Mouse (Mus musculus): Measurements from ENCODE around the gene Rbpj. TPM values are rescaled to one million over a fixed set of nuclear protein-coding genes. Genes with fewer than 3 reads are reported as not detected.
A peak's percentile ranks its signal among the peaks of the same experiment; 100 is the strongest.

Gene Rbpj
- polyA plus RNA-seq, 1 experiment from 2014 or later = 26.5 TPM

- Histone ChIP-seq H3K9ac (ENCODE audit: low read depth, low read length) (no peak overlapping the region), H3K4me1 (ENCODE audit: control insufficient read depth, insufficient read depth, low read length) (no peaks in the 10 kb centered on the region), H3K4me3 (ENCODE audit: low read depth, low read length) (no peak overlapping the region), H3K9me3 (replicated peaks; ENCODE audit: control insufficient read depth, low read length, poor library complexity, severe bottlenecking) (no peaks in the 10 kb centered on the region), H3K27ac (ENCODE audit: low read length) (no peak overlapping the region), H3K36me3 (ENCODE audit: control insufficient read depth, insufficient read depth, low read length) (0 out of 2 replicates have a peak, but pooled peaks cover 3% of the 10 kb centered on the region), H3K27me3 (ENCODE audit: control insufficient read depth, insufficient read depth, low read depth, low read length) (no peaks in the 10 kb centered on the region), H3K4me2 (ENCODE audit: low read length) (no peak overlapping the region)
- no peak for ATAC-seq
- WGBS = 84% methylated on average over 3 of the region's 3 CpGs
Observed at GRCm38 (mm10) chr5:53638647-53639046, 172.7 kb downstream of the Rbpj start.

- H3K4me3 ChIP-seq (ENCODE audit: low read depth, low read length) = no peak overlapping the region
- no peaks in the 10 kb centered on the region for H3K9me3 ChIP-seq (replicated peaks; ENCODE audit: control insufficient read depth, low read length, poor library complexity, severe bottlenecking)
- H3K27me3 ChIP-seq (ENCODE audit: control insufficient read depth, insufficient read depth, low read depth, low read length) = no peaks in the 10 kb centered on the region
- ATAC-seq = no peak
- H3K4me2 ChIP-seq (ENCODE audit: low read length) = no peak overlapping the region
- 98% methylated on average over 4 of the region's 9 CpGs for WGBS
- 0 out of 2 replicates have a peak, but pooled peaks cover 3% of the 10 kb centered on the region for H3K36me3 ChIP-seq (ENCODE audit: control insufficient read depth, insufficient read depth, low read length)
- H3K9ac ChIP-seq (ENCODE audit: low read depth, low read length) = no peak overlapping the region
- H3K27ac ChIP-seq (ENCODE audit: low read length) = no peak overlapping the region
- H3K4me1 ChIP-seq (ENCODE audit: control insufficient read depth, insufficient read depth, low read length) = no peaks in the 10 kb centered on the region
Observed at GRCm38 (mm10) chr5:53646669-53647068, 180.7 kb downstream of the Rbpj start.

DNA sequence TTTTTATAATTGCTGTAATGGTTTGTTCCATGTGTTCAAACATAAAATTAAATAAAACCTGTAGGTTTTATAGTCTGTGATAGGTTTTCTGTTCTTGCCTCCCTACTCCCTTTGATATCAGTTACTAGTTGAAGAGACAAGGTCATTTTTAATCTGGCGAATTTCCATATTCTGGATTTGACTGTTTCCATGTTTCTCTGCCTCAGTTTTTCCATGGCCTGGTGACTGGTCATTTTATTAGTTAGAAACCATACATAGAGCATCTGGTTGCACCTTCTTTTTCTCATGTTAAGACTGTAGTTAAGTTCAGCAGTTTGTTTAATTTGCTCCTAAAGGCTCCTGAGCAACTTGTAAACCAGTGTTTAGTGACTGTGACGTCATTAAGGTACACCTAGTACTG lies 181.4 kb downstream of the Rbpj start:
- Histone ChIP-seq H3K4me3 (ENCODE audit: low read depth, low read length) (no peak overlapping the region), H3K27ac (ENCODE audit: low read length) (no peak overlapping the region), H3K4me1 (ENCODE audit: control insufficient read depth, insufficient read depth, low read length) (no peaks in the 10 kb centered on the region), H3K9me3 (replicated peaks; ENCODE audit: control insufficient read depth, low read length, poor library complexity, severe bottlenecking) (no peaks in the 10 kb centered on the region), H3K4me2 (ENCODE audit: low read length) (no peak overlapping the region), H3K9ac (ENCODE audit: low read depth, low read length) (no peak overlapping the region), H3K36me3 (ENCODE audit: control insufficient read depth, insufficient read depth, low read length) (0 out of 2 replicates have a peak, but pooled peaks cover 3% of the 10 kb centered on the region), H3K27me3 (ENCODE audit: control insufficient read depth, insufficient read depth, low read depth, low read length) (no peaks in the 10 kb centered on the region)
- WGBS = 95% methylated on average over 2 of the region's 2 CpGs
- no peak for ATAC-seq

DNA sequence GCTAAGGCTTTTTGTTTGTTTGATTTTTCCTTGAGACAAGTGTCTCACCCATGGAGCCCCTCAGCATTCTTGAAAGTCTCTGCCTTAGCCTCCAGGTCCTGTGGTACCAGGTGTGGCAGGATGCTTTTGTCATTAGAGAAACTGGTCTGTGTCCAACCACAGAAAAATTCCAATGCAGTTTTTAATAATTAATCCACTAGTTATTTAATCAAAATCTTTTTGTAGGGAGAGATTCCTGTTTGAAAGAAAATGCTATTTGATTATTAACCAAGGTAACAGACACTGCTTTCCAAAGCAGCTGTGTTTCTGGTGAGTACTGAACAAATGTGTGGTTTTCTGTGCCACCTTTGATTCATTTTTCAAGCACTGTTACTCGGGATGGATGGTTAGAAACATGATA lies 190.6 kb downstream of the Rbpj start:
- ATAC-seq = no peak
- Histone ChIP-seq H3K27me3 (ENCODE audit: control insufficient read depth, insufficient read depth, low read depth, low read length) (no peaks in the 10 kb centered on the region), H3K36me3 (ENCODE audit: control insufficient read depth, insufficient read depth, low read length) (0 out of 2 replicates have a peak, but pooled peaks cover 2% of the 10 kb centered on the region), H3K9ac (ENCODE audit: low read depth, low read length) (no peak overlapping the region), H3K4me1 (ENCODE audit: control insufficient read depth, insufficient read depth, low read length) (no peaks in the 10 kb centered on the region), H3K9me3 (replicated peaks; ENCODE audit: control insufficient read depth, low read length, poor library complexity, severe bottlenecking) (no peaks in the 10 kb centered on the region), H3K27ac (ENCODE audit: low read length) (no peak overlapping the region), H3K4me2 (ENCODE audit: low read length) (no peak overlapping the region), H3K4me3 (ENCODE audit: low read depth, low read length) (no peak overlapping the region)
- 32% methylated on average over 1 of the region's 1 CpGs for WGBS

DNA sequence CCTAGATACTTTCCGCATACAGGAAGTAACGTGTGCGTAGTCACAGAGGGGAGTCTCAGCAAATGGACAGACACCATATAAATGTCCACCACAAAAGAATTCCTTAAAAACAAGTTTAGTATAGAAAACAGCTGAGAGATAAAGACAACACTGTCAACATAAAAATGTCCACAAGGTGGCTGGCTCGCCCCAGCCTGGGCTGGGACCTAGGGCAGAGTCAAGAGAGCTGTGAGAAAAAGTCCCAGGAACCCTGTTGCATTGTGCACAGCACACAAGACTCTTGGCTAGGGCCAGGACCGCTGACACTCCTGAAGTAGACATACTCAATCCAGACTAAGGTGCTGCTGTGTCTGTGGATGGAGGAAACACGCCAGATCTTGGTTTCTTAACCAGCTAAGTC lies 192.0 kb downstream of the Rbpj start:
- peak; percentile 76; the same call in 1 of the 2 replicates for ATAC-seq
- 80% methylated on average over 6 of the region's 6 CpGs for WGBS
- Histone ChIP-seq H3K4me2 (ENCODE audit: low read length) (no peak overlapping the region), H3K27ac (ENCODE audit: low read length) (no peak overlapping the region), H3K4me3 (ENCODE audit: low read depth, low read length) (no peak overlapping the region), H3K4me1 (ENCODE audit: control insufficient read depth, insufficient read depth, low read length) (no peaks in the 10 kb centered on the region), H3K27me3 (ENCODE audit: control insufficient read depth, insufficient read depth, low read depth, low read length) (no peaks in the 10 kb centered on the region), H3K36me3 (ENCODE audit: control insufficient read depth, insufficient read depth, low read length) (no peaks in the 10 kb centered on the region), H3K9ac (ENCODE audit: low read depth, low read length) (no peak overlapping the region), H3K9me3 (replicated peaks; ENCODE audit: control insufficient read depth, low read length, poor library complexity, severe bottlenecking) (no peaks in the 10 kb centered on the region)

DNA sequence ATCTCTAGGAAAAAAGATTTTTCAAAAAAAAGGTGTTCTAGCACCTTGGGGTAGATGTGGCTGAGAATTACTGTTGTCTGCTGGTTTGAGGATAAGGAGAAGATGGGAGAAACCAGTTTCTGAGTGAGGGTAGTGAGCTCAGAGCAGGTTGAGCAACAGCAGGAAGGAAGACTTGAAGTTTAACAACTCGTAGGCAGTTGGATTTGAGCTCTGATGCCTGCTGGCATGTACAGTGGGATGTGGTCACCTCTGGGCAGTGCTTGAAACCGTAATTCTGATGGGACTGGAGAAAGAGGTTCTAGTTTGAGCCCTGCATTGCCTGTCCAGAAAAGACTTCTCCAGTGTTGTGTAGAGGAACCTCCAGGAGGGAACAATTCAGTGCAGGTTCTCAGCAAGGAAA lies 195.6 kb downstream of the Rbpj start:
- Histone ChIP-seq H3K4me2 (ENCODE audit: low read length) (no peak overlapping the region), H3K9me3 (replicated peaks; ENCODE audit: control insufficient read depth, low read length, poor library complexity, severe bottlenecking) (no peaks in the 10 kb centered on the region), H3K4me1 (ENCODE audit: control insufficient read depth, insufficient read depth, low read length) (no peaks in the 10 kb centered on the region), H3K27ac (ENCODE audit: low read length) (no peak overlapping the region), H3K4me3 (ENCODE audit: low read depth, low read length) (no peak overlapping the region), H3K36me3 (ENCODE audit: control insufficient read depth, insufficient read depth, low read length) (no peaks in the 10 kb centered on the region), H3K27me3 (ENCODE audit: control insufficient read depth, insufficient read depth, low read depth, low read length) (no peaks in the 10 kb centered on the region), H3K9ac (ENCODE audit: low read depth, low read length) (no peak overlapping the region)
- WGBS = 93% methylated on average over 2 of the region's 2 CpGs
- no peak for ATAC-seq

DNA sequence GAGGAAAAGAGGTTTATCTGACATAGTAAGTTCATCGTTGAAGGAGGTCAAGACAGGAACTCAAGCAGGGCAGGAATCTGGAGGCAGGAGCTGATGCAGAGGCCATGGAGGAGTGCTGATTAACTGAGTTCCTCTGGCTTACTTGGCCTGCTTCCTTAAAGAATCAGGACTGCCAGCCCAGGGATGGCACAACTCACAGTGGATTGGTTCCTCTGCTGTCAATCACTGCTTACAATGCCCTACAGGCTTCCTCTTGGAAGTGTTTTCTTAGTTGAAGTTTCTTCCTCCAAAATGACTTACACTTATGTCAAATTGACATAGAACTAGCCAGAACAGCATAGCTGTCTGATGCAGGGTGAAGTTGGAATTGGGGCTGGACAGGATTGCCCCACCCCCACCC lies 196.5 kb downstream of the Rbpj start:
- Histone ChIP-seq H3K4me2 (ENCODE audit: low read length) (no peak overlapping the region), H3K9me3 (replicated peaks; ENCODE audit: control insufficient read depth, low read length, poor library complexity, severe bottlenecking) (no peaks in the 10 kb centered on the region), H3K9ac (ENCODE audit: low read depth, low read length) (no peak overlapping the region), H3K27ac (ENCODE audit: low read length) (no peak overlapping the region), H3K4me1 (ENCODE audit: control insufficient read depth, insufficient read depth, low read length) (no peaks in the 10 kb centered on the region), H3K36me3 (ENCODE audit: control insufficient read depth, insufficient read depth, low read length) (no peaks in the 10 kb centered on the region), H3K4me3 (ENCODE audit: low read depth, low read length) (no peak overlapping the region), H3K27me3 (ENCODE audit: control insufficient read depth, insufficient read depth, low read depth, low read length) (no peaks in the 10 kb centered on the region)
- 70% methylated on average over 1 of the region's 1 CpGs for WGBS
- no peak for ATAC-seq

DNA sequence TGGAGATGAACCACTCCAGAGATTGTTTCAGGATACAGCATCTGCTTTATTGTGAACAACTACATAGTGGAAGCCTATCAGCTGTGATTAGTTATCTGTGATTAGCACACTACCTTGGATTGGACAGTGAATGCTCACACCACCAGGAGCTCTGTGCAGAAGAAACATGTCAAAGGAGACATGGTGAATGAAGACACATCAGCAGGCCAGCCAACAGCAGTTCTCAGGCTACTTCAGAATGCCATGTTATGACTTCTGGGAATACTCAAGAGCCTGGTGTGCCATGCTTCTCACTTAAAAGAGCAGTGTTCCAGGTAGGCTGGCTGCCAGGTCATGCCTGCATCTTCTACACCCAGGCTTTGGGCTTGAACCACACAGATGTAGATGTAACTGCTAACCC lies 197.7 kb downstream of the Rbpj start:
- Histone ChIP-seq H3K4me3 (ENCODE audit: low read depth, low read length) (no peak overlapping the region), H3K4me1 (ENCODE audit: control insufficient read depth, insufficient read depth, low read length) (no peaks in the 10 kb centered on the region), H3K9ac (ENCODE audit: low read depth, low read length) (no peak overlapping the region), H3K36me3 (ENCODE audit: control insufficient read depth, insufficient read depth, low read length) (no peaks in the 10 kb centered on the region), H3K27me3 (ENCODE audit: control insufficient read depth, insufficient read depth, low read depth, low read length) (no peaks in the 10 kb centered on the region), H3K27ac (ENCODE audit: low read length) (no peak overlapping the region), H3K4me2 (ENCODE audit: low read length) (no peak overlapping the region), H3K9me3 (replicated peaks; ENCODE audit: control insufficient read depth, low read length, poor library complexity, severe bottlenecking) (no peaks in the 10 kb centered on the region)
- no peak for ATAC-seq

- Histone ChIP-seq H3K9me3 (replicated peaks; ENCODE audit: control insufficient read depth, low read length, poor library complexity, severe bottlenecking) (no peaks in the 10 kb centered on the region), H3K4me2 (ENCODE audit: low read length) (no peak overlapping the region), H3K4me3 (ENCODE audit: low read depth, low read length) (no peak overlapping the region), H3K36me3 (ENCODE audit: control insufficient read depth, insufficient read depth, low read length) (no peaks in the 10 kb centered on the region), H3K4me1 (ENCODE audit: control insufficient read depth, insufficient read depth, low read length) (no peaks in the 10 kb centered on the region), H3K27me3 (ENCODE audit: control insufficient read depth, insufficient read depth, low read depth, low read length) (no peaks in the 10 kb centered on the region), H3K27ac (ENCODE audit: low read length) (no peak overlapping the region), H3K9ac (ENCODE audit: low read depth, low read length) (no peak overlapping the region)
- no peak for ATAC-seq
- 88% methylated on average over 5 of the region's 5 CpGs for WGBS
Observed at GRCm38 (mm10) chr5:53668021-53668420, 202.1 kb downstream of the Rbpj start.

Measured in midbrain, embryonic 16.5 days (tissue).